Mouse (Mus musculus) E14TG2a.4 (cell line): ENCODE data around the gene Olfr284.

Source experiments
- CTCF ChIP-seq: conservative IDR thresholded peaks from 2 replicates; pipeline ENCODE4 v1.5.1; 2014; ENCODE audit warnings: low read length
- NANOG ChIP-seq: IDR thresholded peaks from 2 replicates; pipeline ENCODE4 v1.6.1; 2014; ENCODE audit warnings: borderline replicate concordance, low read length, mixed read lengths

- TF ChIP-seq CTCF (peak; percentile 36), NANOG (no peak)
Measured at GRCm38 (mm10) chr15:98315703-98316102, 25.1 kb downstream of the Olfr284 start.
